Mouse (Mus musculus) liver, embryonic 11.5 days (tissue): ENCODE measurements at regions not wholly inside any gene's neighbourhood (a gene's known extent, or its start where the extent isn't known, plus 50 kb on each side); places are given as distances from the start of the nearest gene placed in this dataset.

Source experiments
- ATAC-seq: fragments of 200-750 bp; cut with Nextera tagmentation; replicated peaks from 2 replicates; pipeline ENCODE4 v1.8.0; 2017; ENCODE audit warnings: moderate number of reproducible peaks, mild to moderate bottlenecking, moderate TSS enrichment, moderate library complexity; ENCODE audit not compliant: low FRiP score
- DNase-seq: peaks from one replicate; pipeline ENCODE4 v3.0.0-alpha.2; 2017; ENCODE audit warnings: low spot score
- H3K27ac ChIP-seq: fragments of 300-500 bp; sonication (generic); 2 replicates; pipeline ENCODE4 v1.5.1; 2014; ENCODE audit warnings: mild to moderate bottlenecking, low read depth, low read length, control low read depth
- H3K27me3 ChIP-seq: fragments of 300-500 bp; sonication (generic); replicated peaks from 2 replicates; pipeline ENCODE4 v1.6.1; 2014; ENCODE audit warnings: low read length, mixed read lengths; ENCODE audit not compliant: control insufficient read depth, insufficient read depth
- H3K36me3 ChIP-seq: fragments of 300-500 bp; sonication (generic); 2 replicates; pipeline ENCODE4 v1.6.1; 2014; ENCODE audit warnings: mild to moderate bottlenecking, low read length, moderate library complexity, mixed read lengths; ENCODE audit not compliant: control insufficient read depth, insufficient read depth
- H3K4me1 ChIP-seq: fragments of 300-500 bp; sonication (generic); replicated peaks from 2 replicates; pipeline ENCODE4 v1.6.1; 2014; ENCODE audit warnings: low read length, mixed read lengths; ENCODE audit not compliant: control insufficient read depth, insufficient read depth
- H3K4me2 ChIP-seq: fragments of 300-500 bp; sonication (generic); 2 replicates; pipeline ENCODE4 v1.6.1; 2014; ENCODE audit warnings: mild to moderate bottlenecking, control low read depth, moderate library complexity
- H3K4me3 ChIP-seq: fragments of 300-500 bp; sonication (generic); 2 replicates; pipeline ENCODE4 v1.5.1; 2014; ENCODE audit warnings: low read depth, low read length, control low read depth
- H3K9ac ChIP-seq: fragments of 300-500 bp; sonication (generic); 2 replicates; pipeline ENCODE4 v1.6.1; 2014; ENCODE audit warnings: low read depth, low read length, control low read depth
- H3K9me3 ChIP-seq: fragments of 300-500 bp; sonication (generic); 2 replicates; pipeline ENCODE4 v1.6.1; 2016; ENCODE audit warnings: low read length, inconsistent platforms, mixed read lengths; ENCODE audit not compliant: control insufficient read depth
- WGBS: fragments of 180-500 bp; shearing (Covaris S2); extraction: QIAGEN DNeasy Blood & Tissue Kit; methylation state at CpG from one replicate; pipeline ENCODE4 v1.1.7; 2014; 5-methylcytosine and 5-hydroxymethylcytosine counted together

GRCm38 (mm10) chr12:77048380-77048779 is 86.4 kb upstream of the Max start:
- no peak for DNase-seq
- H3K4me2 ChIP-seq, result no peak overlapping the region
- 61% methylated on average over 11 of the region's 11 CpGs for WGBS
- H3K27me3 ChIP-seq, result no peaks in the 10 kb centered on the region; the same call in 1 of the 2 replicates
- no peaks in the 10 kb centered on the region for H3K9me3 ChIP-seq
- H3K4me3 ChIP-seq, result no peak overlapping the region
- no peaks in the 10 kb centered on the region for H3K4me1 ChIP-seq
- no peak for ATAC-seq
- no peaks in the 10 kb centered on the region for H3K36me3 ChIP-seq
- no peak overlapping the region for H3K9ac ChIP-seq
- no peak overlapping the region for H3K27ac ChIP-seq

GRCm38 (mm10) chr12:77047273-77047672 is 85.3 kb upstream of the Max start:
- H3K9ac ChIP-seq, result no peak overlapping the region
- no peak overlapping the region for H3K4me3 ChIP-seq
- no peaks in the 10 kb centered on the region for H3K9me3 ChIP-seq
- no peaks in the 10 kb centered on the region; the same call in 1 of the 2 replicates for H3K27me3 ChIP-seq
- ATAC-seq (no peak), DNase-seq (no peak)
- 69% methylated on average over 1 of the region's 1 CpGs for WGBS
- H3K27ac ChIP-seq, result no peak overlapping the region
- H3K4me1 ChIP-seq, result no peaks in the 10 kb centered on the region
- no peak overlapping the region for H3K4me2 ChIP-seq
- no peaks in the 10 kb centered on the region for H3K36me3 ChIP-seq

GRCm38 (mm10) chr12:77045956-77046355 is 84.0 kb upstream of the Max start:
- Histone ChIP-seq H3K27me3 (no peaks in the 10 kb centered on the region; the same call in 1 of the 2 replicates), H3K27ac (no peak overlapping the region), H3K9ac (no peak overlapping the region), H3K4me3 (no peak overlapping the region), H3K36me3 (no peaks in the 10 kb centered on the region), H3K4me2 (no peak overlapping the region), H3K9me3 (no peaks in the 10 kb centered on the region), H3K4me1 (no peaks in the 10 kb centered on the region)
- DNase-seq (no peak), ATAC-seq (no peak)
- 79% methylated on average over 2 of the region's 2 CpGs for WGBS

- Histone ChIP-seq H3K27ac (no peak overlapping the region), H3K9ac (no peak overlapping the region), H3K4me2 (no peak overlapping the region), H3K9me3 (no peaks in the 10 kb centered on the region), H3K27me3 (no peaks in the 10 kb centered on the region; the same call in 1 of the 2 replicates), H3K4me1 (no peaks in the 10 kb centered on the region), H3K4me3 (no peak overlapping the region), H3K36me3 (no peaks in the 10 kb centered on the region)
- ATAC-seq (no peak), DNase-seq (no peak)
- 83% methylated on average over 10 of the region's 10 CpGs for WGBS
Measured at GRCm38 (mm10) chr12:77045356-77045755, 83.4 kb upstream of the Max start.

- ATAC-seq, result no peak
- Histone ChIP-seq H3K4me2 (no peak overlapping the region), H3K9ac (no peak overlapping the region), H3K4me3 (no peak overlapping the region), H3K9me3 (no peaks in the 10 kb centered on the region), H3K36me3 (no peaks in the 10 kb centered on the region), H3K4me1 (no peaks in the 10 kb centered on the region), H3K27me3 (no peaks in the 10 kb centered on the region), H3K27ac (no peak overlapping the region)
- WGBS, result 85% methylated on average over 3 of the region's 4 CpGs
- DNase-seq, result no peak
Measured at GRCm38 (mm10) chr12:77042356-77042755, 80.4 kb upstream of the Max start.

- no peak overlapping the region for H3K4me2 ChIP-seq
- no peak for ATAC-seq
- no peaks in the 10 kb centered on the region for H3K4me1 ChIP-seq
- H3K9me3 ChIP-seq, result no peaks in the 10 kb centered on the region
- no peaks in the 10 kb centered on the region for H3K36me3 ChIP-seq
- H3K9ac ChIP-seq, result no peak overlapping the region
- H3K27me3 ChIP-seq, result no peaks in the 10 kb centered on the region
- 63% methylated on average over 5 of the region's 5 CpGs for WGBS
- no peak for DNase-seq
- no peak overlapping the region for H3K27ac ChIP-seq
- no peak overlapping the region for H3K4me3 ChIP-seq
Measured at GRCm38 (mm10) chr12:77041141-77041540, 79.1 kb upstream of the Max start.

- Histone ChIP-seq H3K9me3 (no peaks in the 10 kb centered on the region), H3K4me1 (no peaks in the 10 kb centered on the region), H3K36me3 (no peaks in the 10 kb centered on the region), H3K4me3 (no peak overlapping the region), H3K27ac (no peak overlapping the region), H3K9ac (no peak overlapping the region), H3K4me2 (no peak overlapping the region), H3K27me3 (no peaks in the 10 kb centered on the region)
- no peak for DNase-seq
- WGBS, result 85% methylated on average over 4 of the region's 4 CpGs
- ATAC-seq, result no peak
Measured at GRCm38 (mm10) chr12:77039953-77040305, 77.9 kb upstream of the Max start.

- no peak overlapping the region for H3K4me2 ChIP-seq
- ATAC-seq, result no peak
Measured at GRCm38 (mm10) chr12:77039295-77039952, 77.4 kb upstream of the Max start.

GRCm38 (mm10) chr12:77035676-77036075 is 73.7 kb upstream of the Max start:
- no peak for ATAC-seq
- H3K9ac ChIP-seq, result no peak overlapping the region
- WGBS, result 47% methylated on average over 2 of the region's 2 CpGs

More at GRCm38 (mm10) chr12:77039295-77039952, 77.4 kb upstream of the Max start:
- Histone ChIP-seq H3K27ac (no peak overlapping the region), H3K4me1 (no peaks in the 10 kb centered on the region), H3K9ac (no peak overlapping the region), H3K4me3 (no peak overlapping the region), H3K36me3 (no peaks in the 10 kb centered on the region), H3K9me3 (no peaks in the 10 kb centered on the region), H3K27me3 (no peaks in the 10 kb centered on the region)
- DNase-seq, result no peak
- 82% methylated on average over 17 of the region's 17 CpGs for WGBS

More at GRCm38 (mm10) chr12:77035676-77036075, 73.7 kb upstream of the Max start:
- H3K27me3 ChIP-seq, result no peaks in the 10 kb centered on the region
- no peaks in the 10 kb centered on the region for H3K36me3 ChIP-seq
- H3K27ac ChIP-seq, result no peak overlapping the region
- no peak overlapping the region for H3K4me2 ChIP-seq
- DNase-seq, result no peak
- H3K4me1 ChIP-seq, result no peaks in the 10 kb centered on the region
- H3K4me3 ChIP-seq, result no peak overlapping the region
- H3K9me3 ChIP-seq, result no peaks in the 10 kb centered on the region
